ENCODE assay signal across 12 mouse cellular contexts in genomic region chr7:79058546-79058945, GRCm38 (mm10). TPM values are rescaled to one million over a fixed set of nuclear protein-coding genes. Genes with fewer than 3 reads are reported as not detected.
A peak's percentile ranks its signal among the peaks of the same experiment; 100 is the strongest.
DNase-seq lines count a peak whose midpoint lies in the region; ATAC-seq and TF ChIP-seq lines count a peak whose summit lies in the region.
"Had no signal": no experiment of that assay in that cellular context is flagged by ENCODE, and none has a peak within 500 bp of the region (broad histone marks: within the 10 kb centered on the region; RNA-seq: fewer than 3 reads in every experiment).

No protein-coding gene starts in this region.

- H3K27ac ChIP-seq in liver, embryonic 14.5 days: no peak overlapping the region
- H3K27ac ChIP-seq in liver, embryonic 11.5 days (ENCODE audit: low read depth, low read length): no peak overlapping the region
- H3K27ac ChIP-seq in CH12.LX (ENCODE audit: insufficient read depth, low read depth): no peak overlapping the region
- H3K27ac ChIP-seq in cerebellum, adult 2 months (ENCODE audit: insufficient read depth, low read length): no peak overlapping the region
- H3K27ac ChIP-seq: heart, embryonic 10.5 days had no signal

- DNase-seq in adrenal gland, adult (ENCODE audit: inconsistent age in 2 of 2, low spot score in 1 of 2): peak; percentile 46 to 59
- no peak for DNase-seq in adrenal gland, adult 8-10 months
- DNase-seq in liver, embryonic 14.5 days (ENCODE audit: low read depth in 3 of 3, low spot score in 3 of 3): no peak
- DNase-seq in liver, embryonic 11.5 days (ENCODE audit: low spot score): no peak
- DNase-seq in CH12.LX (ENCODE audit: extremely low read depth): peak; percentile 11
- DNase-seq in adrenal gland, postnatal 36 days: peak; percentile 38 to 59
- no peak for DNase-seq in cerebellum, adult 2 months
- no peak for DNase-seq in cerebellum, adult 18-20 months
- DNase-seq: B cell, adult 2 months; cerebellum, adult 8-10 months; liver had no signal

- no peaks in the 10 kb centered on the region for H3K9me3 ChIP-seq in liver, embryonic 14.5 days (ENCODE audit: control insufficient read depth, low read length)
- H3K9me3 ChIP-seq in liver, embryonic 11.5 days (ENCODE audit: control insufficient read depth, low read length): no peaks in the 10 kb centered on the region
- peaks cover 5% of the 10 kb centered on the region for H3K9me3 ChIP-seq in CH12.LX (replicated peaks; ENCODE audit: low read length)
- H3K9me3 ChIP-seq: heart, embryonic 10.5 days had no signal

- no peak overlapping the region for H3K4me2 ChIP-seq in liver, embryonic 14.5 days (ENCODE audit: low read depth)
- no peak overlapping the region for H3K4me2 ChIP-seq in liver, embryonic 11.5 days
- no peak overlapping the region for H3K4me2 ChIP-seq in CH12.LX (ENCODE audit: insufficient read depth, low read depth, poor library complexity, severe bottlenecking)

- no peak for TF ChIP-seq POLR2A in CH12.LX (IDR thresholded peaks at IDR 0.05; ENCODE audit: low read depth, low read length)
- no peak for TF ChIP-seq POLR2A in cerebellum, adult 2 months (IDR thresholded peaks at IDR 0.05; ENCODE audit: borderline replicate concordance, insufficient read depth, low read length)

- H3K27me3 ChIP-seq in liver, embryonic 14.5 days (ENCODE audit: control insufficient read depth, insufficient read depth, low read length): peaks cover 22% of the 10 kb centered on the region
- peaks cover 30% of the 10 kb centered on the region for H3K27me3 ChIP-seq in liver, embryonic 11.5 days (replicated peaks; ENCODE audit: control insufficient read depth, insufficient read depth, low read length)
- peaks cover 93% of the 10 kb centered on the region for H3K27me3 ChIP-seq in CH12.LX (replicated peaks)
- no peaks in the 10 kb centered on the region for H3K27me3 ChIP-seq in cerebellum, adult 2 months (ENCODE audit: control insufficient read depth, insufficient read depth, low read length)

- in situ Hi-C loops in CH12.LX (cut with MboI; ENCODE audit: low pct_ligation_motif_present, low pct_unique_long_range_greater_than_20kb, low sequenced_read_pairs): no loop called here

- H3K36me3 ChIP-seq in liver, embryonic 14.5 days (replicated peaks; ENCODE audit: control insufficient read depth, insufficient read depth, low read depth): no peaks in the 10 kb centered on the region
- H3K36me3 ChIP-seq in liver, embryonic 11.5 days (ENCODE audit: control insufficient read depth, insufficient read depth, low read length): no peaks in the 10 kb centered on the region
- no peaks in the 10 kb centered on the region for H3K36me3 ChIP-seq in CH12.LX (replicated peaks in 1 of 2; ENCODE audit: control insufficient read depth in 1 of 2, insufficient read depth in 1 of 2, low read length in 1 of 2)
- H3K36me3 ChIP-seq: heart, embryonic 10.5 days had no signal

- no peak for ATAC-seq in liver, embryonic 14.5 days (ENCODE audit: insufficient read depth)
- no peak for ATAC-seq in liver, embryonic 11.5 days (replicated peaks; ENCODE audit: low FRiP score)

- TF ChIP-seq RAD21 in CH12.LX (IDR thresholded peaks at IDR 0.05; ENCODE audit: low read depth, low read length): peak; percentile 32

- H3K79me2 ChIP-seq in CH12.LX (replicated peaks; ENCODE audit: control insufficient read depth, extremely low read depth, insufficient read depth, poor library complexity, severe bottlenecking): no peaks in the 10 kb centered on the region

- TF ChIP-seq CTCF in liver, embryonic 14.5 days (IDR thresholded peaks at IDR 0.05; ENCODE audit: low read depth): peak; percentile 35
- peak in 1 of 2 experiments; percentile 56; a peak in 2 of 4 replicates for TF ChIP-seq CTCF in CH12.LX (conservative IDR thresholded peaks at IDR 0.05 in 1 of 2, IDR thresholded peaks at IDR 0.05 in 1 of 2; ENCODE audit: low read depth in 2 of 2, low read length in 2 of 2)
- no peak for TF ChIP-seq CTCF in cerebellum, adult 2 months (IDR thresholded peaks at IDR 0.05; ENCODE audit: borderline replicate concordance, insufficient read depth, low read depth, low read length)

- no peak overlapping the region for H3K9ac ChIP-seq in liver, embryonic 14.5 days (replicated peaks)
- H3K9ac ChIP-seq in liver, embryonic 11.5 days (ENCODE audit: low read depth, low read length): no peak overlapping the region
- no peak overlapping the region for H3K9ac ChIP-seq in CH12.LX (ENCODE audit: insufficient read depth, low read depth)

- H3K4me1 ChIP-seq in liver, embryonic 14.5 days (replicated peaks; ENCODE audit: control insufficient read depth in 2 of 2, insufficient read depth in 2 of 2, low read length in 1 of 2): no peaks in the 10 kb centered on the region
- H3K4me1 ChIP-seq in liver, embryonic 11.5 days (replicated peaks; ENCODE audit: control insufficient read depth, insufficient read depth, low read length): no peaks in the 10 kb centered on the region
- no peaks in the 10 kb centered on the region for H3K4me1 ChIP-seq in CH12.LX (ENCODE audit: control insufficient read depth in 1 of 2, insufficient read depth in 2 of 2)
- no peaks in the 10 kb centered on the region for H3K4me1 ChIP-seq in cerebellum, adult 2 months (ENCODE audit: control insufficient read depth, insufficient read depth, low read length)

- WGBS in liver, embryonic 14.5 days (ENCODE audit: insufficient replicate concordance): 20% methylated on average over 2 of the region's 2 CpGs
- WGBS in liver, embryonic 11.5 days: 32% methylated on average over 2 of the region's 2 CpGs
- 23% methylated on average over 2 of the region's 2 CpGs for WGBS in cerebellum, adult 2 months

- dilution Hi-C loops in CH12.LX (cut with MboI; ENCODE audit: extremely low pct_ligation_motif_present, extremely low pct_unique_long_range_greater_than_20kb, low sequenced_read_pairs): no loop called here

- H3K4me3 ChIP-seq in liver, embryonic 14.5 days (ENCODE audit: insufficient read depth in 1 of 2, low read depth in 2 of 2, low read length in 2 of 2): no peak overlapping the region
- no peak overlapping the region for H3K4me3 ChIP-seq in liver, embryonic 11.5 days (ENCODE audit: low read depth, low read length)
- no peak overlapping the region for H3K4me3 ChIP-seq in CH12.LX (replicated peaks in 1 of 3; ENCODE audit: low read depth in 2 of 3, low read length in 2 of 3, poor library complexity in 1 of 3)
- no peak overlapping the region for H3K4me3 ChIP-seq in cerebellum, adult 2 months (replicated peaks; ENCODE audit: insufficient read depth, low read depth, low read length)
- H3K4me3 ChIP-seq: heart, embryonic 10.5 days had no signal

- TF ChIP-seq EP300 in liver, embryonic 14.5 days (IDR thresholded peaks at IDR 0.05; ENCODE audit: low read depth): no peak
- TF ChIP-seq EP300 in CH12.LX (IDR thresholded peaks at IDR 0.05; ENCODE audit: low read length): no peak

TF ChIP-seq in CH12.LX, 34 proteins besides CTCF, POLR2A, EP300 and RAD21:
- TF ChIP-seq SMC3 (IDR thresholded peaks at IDR 0.05; ENCODE audit: low read depth, low read length) (peak; percentile 15; the same call in 1 of the 2 replicates), MXI1 (IDR thresholded peaks at IDR 0.05; ENCODE audit: low read depth, low read length) (no peak)

RNA-seq across cellular contexts. Expression of gene Acan, which starts 5.3 kb away (rescaled TPM):
- 100 to 1,000 TPM in 1 of 4 experiments, 10 to 100 TPM in 1, 1 to 10 TPM in 2; 2.1 to 110 (median 45.0) TPM for total RNA-seq in adrenal gland, adult 8-10 months (2022)
- polyA plus RNA-seq in liver, embryonic 14.5 days (2012; rRNA removed): 0.04 TPM in 1 of 2 replicates, not detected in the other
- not detected in 2 replicates for polyA plus RNA-seq in liver, embryonic 14.5 days (2014; fragmentation: Nextera tagmentation; extraction: Ambion mirVana)
- 0.08 TPM in 1 of 2 replicates, not detected in the other for polyA plus RNA-seq in liver, embryonic 11.5 days (2014; fragmentation: Nextera tagmentation; extraction: Ambion mirVana)
- not detected in 2 replicates for total RNA-seq in CH12.LX (2012; rRNA removed)
- total RNA-seq in CH12.LX (2014; rRNA removed): not detected in 2 replicates
- polyA plus RNA-seq in CH12.LX (2012; ENCODE audit: insufficient read length, low read depth): not detected in 2 replicates
- 10 to 100 TPM in 1 of 2 experiments, under 1 TPM in 1; 0.72 to 15.2 TPM for total RNA-seq in adrenal gland, postnatal 36 days (2021)
- 3.3 and 5.6 TPM in 2 replicates for polyA plus RNA-seq in cerebellum, adult 2 months (2012; rRNA removed)

Comparison
In these comparisons a context has a peak if more than half of its experiments do, and no peak if none do; other contexts are left out.
1. DNase-seq: peak in adrenal gland, adult (2 of 2), CH12.LX (single experiment) and adrenal gland, postnatal 36 days (2 of 2); none in adrenal gland, adult 8-10 months (single experiment), liver, embryonic 14.5 days (0 of 3), liver, embryonic 11.5 days (single experiment), cerebellum, adult 2 months (0 of 2) and cerebellum, adult 18-20 months (0 of 2).